Mouse (Mus musculus): ENCODE data around the gene Gpr87.

DNA sequence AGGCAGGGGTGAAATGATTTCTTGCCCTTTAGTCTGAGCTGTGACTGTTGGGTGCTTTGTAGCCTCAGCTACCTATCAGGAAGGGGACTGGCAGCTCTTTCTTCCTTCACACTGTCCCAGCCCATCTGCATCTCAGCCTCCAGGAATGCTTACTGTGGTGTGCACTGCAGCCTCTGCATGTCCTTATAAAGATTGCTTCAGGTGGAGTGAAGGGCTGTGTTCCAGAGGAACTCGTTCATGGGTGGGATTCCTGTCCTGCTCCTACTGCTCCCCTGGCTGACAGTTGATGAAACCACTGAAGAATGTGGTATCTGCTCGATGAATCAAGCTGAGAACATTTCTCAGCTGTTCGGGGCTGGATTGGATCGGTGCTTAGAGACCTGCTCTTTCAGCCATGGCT, 7.6 kb downstream of the Gpr87 start:
- TF ChIP-seq POLR2A (IDR thresholded peaks at IDR 0.05; ENCODE audit: borderline replicate concordance, insufficient read depth, low read length) = no peak
- TF ChIP-seq CTCF (IDR thresholded peaks at IDR 0.05; ENCODE audit: borderline replicate concordance, insufficient read depth, low read depth, low read length) = no peak
